Mouse (Mus musculus) embryonic fibroblast, embryonic 13.5 days (primary cell): ENCODE results near the gene Lsm14a.

ENCODE experiments used
- CTCF ChIP-seq: IDR thresholded peaks from 2 replicates; pipeline ENCODE4 v1.5.1; 2011; ENCODE audit warnings: mild to moderate bottlenecking, control low read depth, low read length, moderate library complexity, borderline replicate concordance; ENCODE audit not compliant: insufficient read depth
- POLR2A ChIP-seq: IDR thresholded peaks from 2 replicates; pipeline ENCODE4 v1.6.1; 2011; ENCODE audit warnings: low read depth, mild to moderate bottlenecking, control low read depth, low read length, moderate library complexity

DNA sequence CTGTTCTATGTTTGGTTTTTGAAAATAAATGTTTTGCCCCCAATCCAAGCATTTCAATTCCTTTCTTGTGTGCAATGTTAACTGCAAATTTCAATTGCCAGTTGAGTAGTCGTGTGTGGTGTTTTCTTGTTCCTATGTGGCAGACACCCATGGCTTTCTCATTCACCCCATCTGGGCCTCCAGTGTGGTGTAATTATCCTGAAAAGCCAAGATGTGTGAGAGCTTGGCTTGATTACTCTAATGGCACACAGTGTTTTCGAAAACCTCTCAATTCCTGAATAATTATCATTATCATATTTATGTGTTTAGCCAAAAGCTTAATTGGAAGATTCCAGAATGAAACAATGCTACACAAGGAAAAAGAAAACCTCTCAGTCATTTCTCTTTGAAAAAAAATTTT lies 976 bp upstream of the Lsm14a start:
- no peak for TF ChIP-seq CTCF
- TF ChIP-seq POLR2A = no peak
